Mouse (Mus musculus): Measurements from ENCODE around the gene Plekha6. TPM values are rescaled to one million over a fixed set of nuclear protein-coding genes. Genes with fewer than 3 reads are reported as not detected.

Plekha6 gene
- polyA plus RNA-seq, 1 experiment, result 0.12 TPM

- Histone ChIP-seq H3K27me3 (ENCODE audit: control insufficient read depth, insufficient read depth, insufficient read length) (peaks cover 23% of the 10 kb centered on the region), H3ac (ENCODE audit: control insufficient read depth, insufficient read length) (no peak overlapping the region), H3K4me3 (no peak overlapping the region), H3K36me3 (ENCODE audit: control insufficient read depth, insufficient read depth) (no peaks in the 10 kb centered on the region), H3K79me2 (ENCODE audit: control insufficient read depth, insufficient read depth) (no peaks in the 10 kb centered on the region), H3K4me2 (ENCODE audit: low read depth) (no peak overlapping the region)
- TF ChIP-seq MAX (IDR thresholded peaks at IDR 0.05; ENCODE audit: low read depth) (no peak), MYOG (IDR thresholded peaks at IDR 0.05; ENCODE audit: control insufficient read depth in 1 of 3, insufficient read depth in 1 of 3, insufficient read length in 2 of 3, low read depth in 2 of 3) (no peak), REST (IDR thresholded peaks at IDR 0.05; ENCODE audit: insufficient read depth, insufficient read length) (no peak), MYOD1 (IDR thresholded peaks at IDR 0.05; ENCODE audit: control insufficient read depth in 1 of 3, insufficient read length in 2 of 3, low read depth in 2 of 3) (no peak), POLR2AphosphoS2 (IDR thresholded peaks at IDR 0.05; ENCODE audit: insufficient read length, low read depth) (no peak), TCF3 (IDR thresholded peaks at IDR 0.05; ENCODE audit: insufficient read length, low read depth) (no peak), POLR2A (IDR thresholded peaks at IDR 0.05; ENCODE audit: insufficient read length, low read depth) (no peak), USF1 (IDR thresholded peaks at IDR 0.05; ENCODE audit: low read depth) (no peak), TCF12 (IDR thresholded peaks at IDR 0.05; ENCODE audit: insufficient read depth, poor library complexity, severe bottlenecking) (no peak), E2F4 (IDR thresholded peaks at IDR 0.05; ENCODE audit: insufficient read depth) (no peak), SRF (IDR thresholded peaks at IDR 0.05; ENCODE audit: control insufficient read depth, insufficient read length, low read depth) (no peak), CEBPB (IDR thresholded peaks at IDR 0.05; ENCODE audit: insufficient read depth, poor library complexity, severe bottlenecking) (no peak)
Observed at GRCm38 (mm10) chr1:133346531-133346930, 182.5 kb downstream of the Plekha6 start.

GRCm38 (mm10) chr1:133347226-133347625, 183.2 kb downstream of the Plekha6 start:
- TF ChIP-seq E2F4 (IDR thresholded peaks at IDR 0.05; ENCODE audit: insufficient read depth) (no peak), MYOD1 (IDR thresholded peaks at IDR 0.05; ENCODE audit: control insufficient read depth in 1 of 3, insufficient read length in 2 of 3, low read depth in 2 of 3) (no peak), TCF12 (IDR thresholded peaks at IDR 0.05; ENCODE audit: insufficient read depth, poor library complexity, severe bottlenecking) (no peak), TCF3 (IDR thresholded peaks at IDR 0.05; ENCODE audit: insufficient read length, low read depth) (no peak)
- H3K27me3 ChIP-seq (ENCODE audit: control insufficient read depth, insufficient read depth, insufficient read length), result peaks cover 29% of the 10 kb centered on the region
- no peak overlapping the region for H3ac ChIP-seq (ENCODE audit: control insufficient read depth, insufficient read length)
- H3K36me3 ChIP-seq (ENCODE audit: control insufficient read depth, insufficient read depth), result no peaks in the 10 kb centered on the region
- no peaks in the 10 kb centered on the region for H3K79me2 ChIP-seq (ENCODE audit: control insufficient read depth, insufficient read depth)
- no peak overlapping the region for H3K4me3 ChIP-seq
- H3K4me2 ChIP-seq (ENCODE audit: low read depth), result no peak overlapping the region

GRCm38 (mm10) chr1:133347693-133348520, 183.9 kb downstream of the Plekha6 start:
- no peak overlapping the region for H3K4me3 ChIP-seq
- no peak overlapping the region for H3ac ChIP-seq (ENCODE audit: control insufficient read depth, insufficient read length)
- H3K27me3 ChIP-seq (ENCODE audit: control insufficient read depth, insufficient read depth, insufficient read length), result peaks cover 36% of the 10 kb centered on the region
- H3K79me2 ChIP-seq (ENCODE audit: control insufficient read depth, insufficient read depth), result no peaks in the 10 kb centered on the region
- H3K36me3 ChIP-seq (ENCODE audit: control insufficient read depth, insufficient read depth), result no peaks in the 10 kb centered on the region
- no peak overlapping the region for H3K4me2 ChIP-seq (ENCODE audit: low read depth)
- TF ChIP-seq E2F4 (IDR thresholded peaks at IDR 0.05; ENCODE audit: insufficient read depth) (no peak), TCF12 (IDR thresholded peaks at IDR 0.05; ENCODE audit: insufficient read depth, poor library complexity, severe bottlenecking) (no peak), USF1 (IDR thresholded peaks at IDR 0.05; ENCODE audit: low read depth) (no peak), REST (IDR thresholded peaks at IDR 0.05; ENCODE audit: insufficient read depth, insufficient read length) (no peak), MAX (IDR thresholded peaks at IDR 0.05; ENCODE audit: low read depth) (no peak)

- no peaks in the 10 kb centered on the region for H3K79me2 ChIP-seq (ENCODE audit: control insufficient read depth, insufficient read depth)
Observed at GRCm38 (mm10) chr1:133350210-133350609, 186.2 kb downstream of the Plekha6 start, which contains the start of gene Ren1. TSS of gene Ren1 (plus strand) at chr1:133350510.

GRCm38 (mm10) chr1:133351762-133352161, 187.8 kb downstream of the Plekha6 start:
- Histone ChIP-seq H3ac (ENCODE audit: control insufficient read depth, insufficient read length) (no peak overlapping the region), H3K4me3 (no peak overlapping the region), H3K36me3 (ENCODE audit: control insufficient read depth, insufficient read depth) (no peaks in the 10 kb centered on the region), H3K27me3 (ENCODE audit: control insufficient read depth, insufficient read depth, insufficient read length) (peaks cover 72% of the 10 kb centered on the region), H3K4me2 (ENCODE audit: low read depth) (no peak overlapping the region), H3K79me2 (ENCODE audit: control insufficient read depth, insufficient read depth) (no peaks in the 10 kb centered on the region)
- TF ChIP-seq E2F4 (IDR thresholded peaks at IDR 0.05; ENCODE audit: insufficient read depth), result no peak
- TF ChIP-seq POLR2AphosphoS2 (IDR thresholded peaks at IDR 0.05; ENCODE audit: insufficient read length, low read depth), result no peak
- TF ChIP-seq MYOG (IDR thresholded peaks at IDR 0.05; ENCODE audit: control insufficient read depth in 1 of 3, insufficient read depth in 1 of 3, insufficient read length in 2 of 3, low read depth in 2 of 3), result no peak
- TF ChIP-seq TCF12 (IDR thresholded peaks at IDR 0.05; ENCODE audit: insufficient read depth, poor library complexity, severe bottlenecking), result no peak
- TF ChIP-seq SRF (IDR thresholded peaks at IDR 0.05; ENCODE audit: control insufficient read depth, insufficient read length, low read depth), result no peak
- no peak for TF ChIP-seq MYOD1 (IDR thresholded peaks at IDR 0.05; ENCODE audit: control insufficient read depth in 1 of 3, insufficient read length in 2 of 3, low read depth in 2 of 3)
- TF ChIP-seq POLR2A (IDR thresholded peaks at IDR 0.05; ENCODE audit: insufficient read length, low read depth), result no peak
- TF ChIP-seq TCF3 (IDR thresholded peaks at IDR 0.05; ENCODE audit: insufficient read length, low read depth), result no peak

More at GRCm38 (mm10) chr1:133350210-133350609, 186.2 kb downstream of the Plekha6 start, which contains the start of gene Ren1:
- Histone ChIP-seq H3K4me2 (ENCODE audit: low read depth) (no peak within 1 kb of the TSS), H3K4me3 (no peak within 1 kb of the TSS), H3ac (ENCODE audit: control insufficient read depth, insufficient read length) (no peak within 1 kb of the TSS), H3K36me3 (ENCODE audit: control insufficient read depth, insufficient read depth) (no peaks in the 10 kb centered on the region), H3K27me3 (ENCODE audit: control insufficient read depth, insufficient read depth, insufficient read length) (peaks cover 57% of the 10 kb centered on the region)
- TF ChIP-seq MYOG (IDR thresholded peaks at IDR 0.05; ENCODE audit: control insufficient read depth in 1 of 3, insufficient read depth in 1 of 3, insufficient read length in 2 of 3, low read depth in 2 of 3), result no peak
- TF ChIP-seq E2F4 (IDR thresholded peaks at IDR 0.05; ENCODE audit: insufficient read depth), result no peak
- no peak for TF ChIP-seq TCF3 (IDR thresholded peaks at IDR 0.05; ENCODE audit: insufficient read length, low read depth)
- no peak for TF ChIP-seq POLR2AphosphoS2 (IDR thresholded peaks at IDR 0.05; ENCODE audit: insufficient read length, low read depth)
- no peak for TF ChIP-seq MYOD1 (IDR thresholded peaks at IDR 0.05; ENCODE audit: control insufficient read depth in 1 of 3, insufficient read length in 2 of 3, low read depth in 2 of 3)
- no peak for TF ChIP-seq MAX (IDR thresholded peaks at IDR 0.05; ENCODE audit: low read depth)
- TF ChIP-seq USF1 (IDR thresholded peaks at IDR 0.05; ENCODE audit: low read depth), result no peak
- no peak for TF ChIP-seq TCF12 (IDR thresholded peaks at IDR 0.05; ENCODE audit: insufficient read depth, poor library complexity, severe bottlenecking)
- TF ChIP-seq CEBPB (IDR thresholded peaks at IDR 0.05; ENCODE audit: insufficient read depth, poor library complexity, severe bottlenecking), result no peak
- TF ChIP-seq REST (IDR thresholded peaks at IDR 0.05; ENCODE audit: insufficient read depth, insufficient read length), result no peak
- no peak for TF ChIP-seq SRF (IDR thresholded peaks at IDR 0.05; ENCODE audit: control insufficient read depth, insufficient read length, low read depth)
- no peak for TF ChIP-seq POLR2A (IDR thresholded peaks at IDR 0.05; ENCODE audit: insufficient read length, low read depth)

Measured in myocyte (in vitro differentiated cells).